Mouse (Mus musculus) limb, embryonic 11.5 days (tissue): Measurements from ENCODE around the gene Mpp4. TPM values are rescaled to one million over a fixed set of nuclear protein-coding genes. Genes with fewer than 3 reads are reported as not detected.

Experiments
- ATAC-seq: fragments of 200-750 bp; cut with Nextera tagmentation; 2 replicates; pipeline ENCODE4 v1.8.0; 2017; ENCODE audit warnings: low read depth; ENCODE audit not compliant: insufficient number of reproducible peaks, low FRiP score, low TSS enrichment
- DNase-seq: peaks from one replicate; pipeline ENCODE4 v3.0.0-alpha.2; 2015; ENCODE audit warnings: low spot score
- H3K27ac ChIP-seq: fragments of 300-500 bp; sonication (generic); replicated peaks from 2 replicates; pipeline ENCODE4 v1.5.1; 2014; ENCODE audit warnings: low read depth, mild to moderate bottlenecking, low read length
- H3K27me3 ChIP-seq: fragments of 300-500 bp; sonication (generic); 2 replicates; pipeline ENCODE4 v1.6.1; 2014; ENCODE audit warnings: mild to moderate bottlenecking, low read length, mixed read lengths; ENCODE audit not compliant: control insufficient read depth, insufficient read depth
- H3K36me3 ChIP-seq: fragments of 300-500 bp; sonication (generic); 2 replicates; pipeline ENCODE4 v1.6.1; 2014; ENCODE audit warnings: mild to moderate bottlenecking, low read length, moderate library complexity, mixed read lengths; ENCODE audit not compliant: control insufficient read depth, insufficient read depth
- H3K4me1 ChIP-seq: fragments of 300-500 bp; sonication (generic); 2 replicates; pipeline ENCODE4 v1.6.1; 2014; ENCODE audit warnings: low read length, mixed read lengths; ENCODE audit not compliant: control insufficient read depth, insufficient read depth
- H3K4me2 ChIP-seq: fragments of 300-500 bp; sonication (generic); 2 replicates; pipeline ENCODE4 v1.6.1; 2014; ENCODE audit warnings: low read depth, mild to moderate bottlenecking, moderate library complexity; ENCODE audit not compliant: severe bottlenecking
- H3K4me3 ChIP-seq: fragments of 300-500 bp; sonication (generic); 2 replicates; pipeline ENCODE4 v1.5.1; 2014; ENCODE audit warnings: low read depth, low read length
- H3K9ac ChIP-seq: fragments of 300-500 bp; sonication (generic); 2 replicates; pipeline ENCODE4 v1.6.1; 2014; ENCODE audit warnings: mild to moderate bottlenecking, low read length
- H3K9me3 ChIP-seq: fragments of 300-500 bp; sonication (generic); 2 replicates; pipeline ENCODE4 v1.6.1; 2016; ENCODE audit warnings: low read length; ENCODE audit not compliant: control insufficient read depth
- WGBS: fragments of 180-500 bp; shearing (Covaris S2); extraction: QIAGEN DNeasy Blood & Tissue Kit; methylation state at CpG from one replicate; pipeline ENCODE4 v1.1.7; 2014; 5-methylcytosine and 5-hydroxymethylcytosine counted together
- polyA plus RNA-seq: library from polyadenylated mRNA; unstranded; fragments of >200 nt; fragmentation: Nextera tagmentation; extraction: Ambion mirVana; gene quantifications from 2 replicates; pipeline ENCODE4 v1.2.1, GENCODE M21; 2014

The Mpp4 gene
- polyA plus RNA-seq, 1 experiment from 2014 or later, result 0.28 TPM

DNA sequence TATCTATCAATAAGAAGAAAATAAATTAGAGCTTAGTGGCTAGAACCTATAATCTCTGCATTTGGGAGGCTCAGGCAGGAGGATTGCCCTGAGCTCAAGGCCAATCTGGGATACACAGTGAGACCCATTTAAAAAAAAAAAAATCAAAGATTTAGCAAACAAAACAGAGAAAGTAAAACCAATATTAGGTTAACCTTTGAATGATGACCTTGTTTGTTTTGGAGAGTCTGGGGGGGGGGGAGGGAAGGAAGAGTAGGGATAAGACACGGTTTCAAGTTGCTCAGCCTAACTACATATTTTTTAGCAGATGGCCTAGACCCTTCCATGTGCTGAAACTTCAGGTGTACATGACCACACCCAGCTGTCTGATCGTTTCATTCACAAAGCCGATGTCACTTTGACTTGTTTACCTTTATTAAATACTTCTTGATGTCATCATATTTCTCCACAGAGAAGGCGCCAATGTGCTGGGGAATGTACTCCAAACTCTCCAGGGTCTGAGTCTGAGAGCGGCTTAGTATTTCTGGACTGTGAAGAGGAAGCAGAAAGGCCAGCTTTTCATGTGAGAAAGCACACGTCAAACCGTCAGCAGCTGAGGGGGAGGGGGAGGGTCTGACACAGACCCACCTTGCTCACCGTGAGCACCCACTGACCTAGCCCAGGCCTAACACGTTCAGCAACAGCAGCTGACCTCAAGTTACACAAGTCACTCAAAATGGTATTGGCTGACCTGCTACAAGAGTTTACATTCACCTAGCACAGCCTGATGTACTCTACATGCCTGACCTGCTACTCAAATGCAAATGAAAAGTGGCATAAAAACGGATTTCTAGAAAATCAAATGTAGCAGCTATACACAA, 11.6 kb upstream of the Mpp4 start:
- Histone ChIP-seq H3K27me3 (no peaks in the 10 kb centered on the region), H3K9me3 (no peaks in the 10 kb centered on the region), H3K36me3 (no peaks in the 10 kb centered on the region), H3K4me3 (no peak overlapping the region), H3K27ac (no peak overlapping the region), H3K4me1 (no peaks in the 10 kb centered on the region), H3K9ac (no peak overlapping the region), H3K4me2 (no peak overlapping the region)
- no peak for ATAC-seq
- WGBS, result 81% methylated on average over 10 of the region's 10 CpGs
- DNase-seq, result no peak

DNA sequence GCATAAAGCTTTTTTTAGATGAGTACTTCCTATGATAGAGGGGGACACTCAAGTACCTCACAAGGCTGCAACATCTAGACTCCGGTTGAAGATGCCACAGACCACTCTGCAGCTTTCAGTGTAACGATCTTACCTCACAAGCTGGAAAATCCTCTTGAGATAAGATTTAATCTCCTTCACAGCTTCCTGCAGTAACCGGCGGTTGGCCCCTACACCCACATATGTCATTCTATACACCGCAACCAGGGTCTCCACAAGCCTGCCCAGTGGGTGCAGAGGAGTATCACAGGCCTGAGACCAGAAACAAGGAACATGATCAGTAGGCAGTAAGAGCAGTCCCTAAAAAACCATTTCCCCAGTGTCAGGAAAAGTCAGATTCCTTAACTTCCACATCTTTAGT, 9.8 kb upstream of the Mpp4 start:
- ATAC-seq (no peak), DNase-seq (no peak)
- H3K4me2 ChIP-seq, result no peak overlapping the region
- 87% methylated on average over 5 of the region's 5 CpGs for WGBS
- H3K27me3 ChIP-seq, result no peaks in the 10 kb centered on the region
- no peaks in the 10 kb centered on the region for H3K9me3 ChIP-seq
- H3K9ac ChIP-seq, result no peak overlapping the region
- no peaks in the 10 kb centered on the region for H3K4me1 ChIP-seq
- H3K4me3 ChIP-seq, result no peak overlapping the region
- no peak overlapping the region for H3K27ac ChIP-seq
- H3K36me3 ChIP-seq, result no peaks in the 10 kb centered on the region

GRCm38 (mm10) chr1:59171875-59172274, 8.7 kb upstream of the Mpp4 start:
- H3K9me3 ChIP-seq, result no peaks in the 10 kb centered on the region
- no peaks in the 10 kb centered on the region for H3K36me3 ChIP-seq
- no peaks in the 10 kb centered on the region for H3K27me3 ChIP-seq
- H3K4me2 ChIP-seq, result no peak overlapping the region
- DNase-seq (no peak), ATAC-seq (no peak)
- no peaks in the 10 kb centered on the region for H3K4me1 ChIP-seq
- H3K4me3 ChIP-seq, result no peak overlapping the region
- H3K27ac ChIP-seq, result no peak overlapping the region
- WGBS, result 60% methylated on average over 5 of the region's 5 CpGs
- H3K9ac ChIP-seq, result no peak overlapping the region

DNA sequence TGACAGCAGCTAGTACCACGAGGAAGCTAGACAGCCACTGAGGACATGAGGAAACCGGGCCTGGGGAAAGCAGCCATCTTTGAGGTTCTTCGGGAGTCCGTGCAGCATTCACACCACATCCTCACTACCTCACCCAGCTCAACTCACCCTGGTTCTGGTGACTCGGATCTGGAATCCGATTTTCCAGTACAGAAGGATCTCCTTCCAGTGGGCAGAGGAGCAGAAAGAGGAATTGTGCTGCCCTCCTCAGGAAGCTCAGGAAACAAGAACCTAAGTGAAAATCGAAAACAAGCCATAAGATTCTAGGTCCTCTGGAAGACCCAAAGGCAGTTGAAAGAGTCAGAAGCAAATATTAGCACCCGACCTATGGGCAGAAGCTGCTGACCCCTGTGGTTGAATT, 7.1 kb upstream of the Mpp4 start:
- Histone ChIP-seq H3K27me3 (no peaks in the 10 kb centered on the region), H3K4me2 (no peak overlapping the region), H3K9ac (no peak overlapping the region), H3K4me3 (no peak overlapping the region), H3K36me3 (0 out of 2 replicates have a peak, but pooled peaks cover 7% of the 10 kb centered on the region), H3K4me1 (no peaks in the 10 kb centered on the region), H3K9me3 (no peaks in the 10 kb centered on the region), H3K27ac (no peak overlapping the region)
- no peak for ATAC-seq
- no peak for DNase-seq
- WGBS, result 87% methylated on average over 8 of the region's 8 CpGs

- no peak for ATAC-seq
- H3K36me3 ChIP-seq, result 0 out of 2 replicates have a peak, but pooled peaks cover 7% of the 10 kb centered on the region
- WGBS, result 90% methylated on average over 6 of the region's 6 CpGs
Measured at GRCm38 (mm10) chr1:59169586-59169985, 6.4 kb upstream of the Mpp4 start.

GRCm38 (mm10) chr1:59168556-59168955, 5.4 kb upstream of the Mpp4 start:
- Histone ChIP-seq H3K4me2 (no peak overlapping the region), H3K4me3 (no peak overlapping the region), H3K27ac (no peak overlapping the region), H3K27me3 (no peaks in the 10 kb centered on the region), H3K9me3 (no peaks in the 10 kb centered on the region), H3K4me1 (no peaks in the 10 kb centered on the region), H3K9ac (no peak overlapping the region), H3K36me3 (0 out of 2 replicates have a peak, but pooled peaks cover 7% of the 10 kb centered on the region)
- 77% methylated on average over 2 of the region's 2 CpGs for WGBS
- ATAC-seq (no peak), DNase-seq (no peak)

More at GRCm38 (mm10) chr1:59169586-59169985, 6.4 kb upstream of the Mpp4 start:
- Histone ChIP-seq H3K9me3 (no peaks in the 10 kb centered on the region), H3K9ac (no peak overlapping the region), H3K4me1 (no peaks in the 10 kb centered on the region), H3K4me3 (no peak overlapping the region), H3K27ac (no peak overlapping the region), H3K4me2 (no peak overlapping the region), H3K27me3 (no peaks in the 10 kb centered on the region)
- DNase-seq, result no peak

- Histone ChIP-seq H3K4me3 (no peak overlapping the region), H3K36me3 (peaks cover 7% of the 10 kb centered on the region; the same call in 1 of the 2 replicates), H3K27me3 (no peaks in the 10 kb centered on the region), H3K27ac (no peak overlapping the region), H3K9me3 (no peaks in the 10 kb centered on the region), H3K4me2 (no peak overlapping the region), H3K4me1 (no peaks in the 10 kb centered on the region), H3K9ac (no peak overlapping the region)
- DNase-seq, result no peak
- 90% methylated on average over 4 of the region's 4 CpGs for WGBS
- no peak for ATAC-seq
Measured at GRCm38 (mm10) chr1:59167654-59168425, 4.7 kb upstream of the Mpp4 start.

- Histone ChIP-seq H3K27me3 (no peaks in the 10 kb centered on the region), H3K36me3 (peaks cover 7% of the 10 kb centered on the region; the same call in 1 of the 2 replicates), H3K4me2 (no peak overlapping the region), H3K4me3 (no peak overlapping the region), H3K9me3 (no peaks in the 10 kb centered on the region), H3K9ac (no peak overlapping the region), H3K27ac (no peak overlapping the region), H3K4me1 (no peaks in the 10 kb centered on the region)
- no peak for DNase-seq
- WGBS, result 95% methylated on average over 9 of the region's 9 CpGs
- ATAC-seq, result no peak
Measured at GRCm38 (mm10) chr1:59166232-59166905, 3.2 kb upstream of the Mpp4 start.
